Mouse (Mus musculus) megakaryocyte progenitor cell, adult 5-6 weeks (primary cell): Measurements from ENCODE around the gene Cela2a. TPM values are rescaled to one million over a fixed set of nuclear protein-coding genes. Genes with fewer than 3 reads are reported as not detected.
A peak's percentile ranks its signal among the peaks of the same experiment; 100 is the strongest.

Source experiments
- ATAC-seq: replicated peaks from 2 replicates; pipeline ENCODE4 v1.8.0; 2016; ENCODE audit warnings: mild to moderate bottlenecking, moderate TSS enrichment, inconsistent platforms; ENCODE audit not compliant: poor library complexity
- total RNA-seq, 2 experiments: library from RNA; stranded (forward) in 1 of 2; stranded (reverse) in 1 of 2; fragments of 157-497, 149-512 nt in 1 of 2; fragments of 200-1000 nt in 1 of 2; gene quantifications; 2 replicates each; pipeline versions ENCODE4 v1.2.3 to v1.2.4; 2015 to 2017

Gene Cela2a
- total RNA-seq, 2 experiments from 2014 or later: not detected

DNA sequence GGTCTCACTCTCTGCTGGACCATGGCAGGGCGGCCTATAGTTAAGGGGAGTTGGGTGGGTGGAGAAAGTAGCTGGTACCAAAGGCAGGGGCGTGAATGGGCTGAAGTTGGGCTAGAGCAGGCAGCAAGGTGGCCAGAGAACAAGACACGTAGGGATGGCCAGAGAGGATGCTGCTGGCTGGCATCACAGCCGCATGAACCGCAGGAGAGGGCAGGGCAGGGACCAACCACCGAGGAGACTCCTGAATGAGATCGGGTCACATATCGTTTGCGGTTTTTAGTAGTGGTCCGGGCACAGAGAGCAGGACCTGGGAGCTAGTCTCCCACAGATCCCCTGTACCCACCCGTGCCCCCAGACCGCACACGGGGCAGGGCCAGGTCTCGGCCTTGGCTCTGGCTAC lies 33.4 kb upstream of the Cela2a start:
- ATAC-seq: no peak

DNA sequence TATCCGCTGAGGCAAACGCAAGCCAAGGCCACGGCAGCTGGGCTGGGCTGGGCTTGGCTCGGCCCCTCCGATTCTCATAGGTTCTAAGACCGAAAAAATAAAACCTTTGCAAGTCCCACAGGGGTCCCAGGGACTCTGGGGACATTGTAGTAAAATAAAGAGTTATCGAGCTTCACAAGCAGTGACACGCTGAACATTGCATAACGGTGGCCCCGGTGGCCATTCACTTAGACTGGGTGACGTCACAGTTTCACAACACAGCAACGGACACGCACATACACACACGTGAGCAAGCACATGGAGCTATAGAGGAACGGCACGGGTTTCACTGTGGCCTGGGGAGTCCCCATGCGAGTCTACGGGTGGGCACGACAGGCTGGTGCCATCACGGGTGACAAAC lies 32.5 kb upstream of the Cela2a start:
- 0 out of 2 replicates have a peak, but pooled peaks have one; percentile 25 for ATAC-seq

GRCm38 (mm10) chr4:141857422-141857930 lies 31.5 kb upstream of the Cela2a start:
- peak; percentile 84 for ATAC-seq

DNA sequence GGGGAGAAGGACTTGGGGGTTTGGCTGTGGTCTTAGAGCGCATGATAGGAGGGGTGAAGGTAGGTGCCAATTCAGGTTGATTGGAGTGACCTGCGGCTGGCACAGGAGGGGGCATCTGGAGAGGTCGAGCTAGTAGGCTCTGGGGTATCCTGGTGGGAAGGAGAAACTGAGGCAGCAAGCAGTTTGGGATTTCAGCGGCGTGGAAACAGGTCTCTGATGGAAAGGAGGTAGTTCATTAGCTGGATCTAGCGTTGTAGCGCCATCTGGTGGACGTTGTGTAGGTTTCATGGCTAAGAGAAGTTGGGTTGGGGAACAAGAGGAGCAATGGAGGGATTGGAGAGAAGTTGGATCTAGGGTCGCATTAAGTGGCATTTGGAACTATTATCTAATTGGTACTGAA lies 27.5 kb upstream of the Cela2a start:
- peak; percentile 53; the same call in 1 of the 2 replicates for ATAC-seq

DNA sequence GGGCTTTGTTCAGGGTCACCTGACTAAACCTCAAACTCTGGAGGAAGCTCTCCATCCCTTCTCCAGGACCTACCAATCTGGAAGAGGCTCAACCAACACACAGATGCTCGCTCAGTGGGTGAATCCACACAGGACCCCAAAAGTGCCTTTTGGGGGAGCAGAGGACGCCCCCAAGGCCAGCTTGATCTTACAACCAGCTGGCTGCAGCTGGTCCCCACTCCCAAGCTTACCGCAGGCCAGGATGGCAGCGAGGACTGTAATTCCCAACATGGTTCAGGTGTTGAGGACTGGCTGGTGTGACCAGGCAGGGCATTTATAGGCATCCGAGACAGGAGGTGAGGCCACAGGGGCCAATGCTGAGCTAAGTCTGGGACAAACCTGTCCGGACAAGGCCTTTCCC lies 20.0 kb upstream of the Cela2a start, which contains the start of gene Ctrc:
Ctrc (minus strand) TSS at position 361 of the 400 bp plus-strand sequence.
- no peak for ATAC-seq

DNA sequence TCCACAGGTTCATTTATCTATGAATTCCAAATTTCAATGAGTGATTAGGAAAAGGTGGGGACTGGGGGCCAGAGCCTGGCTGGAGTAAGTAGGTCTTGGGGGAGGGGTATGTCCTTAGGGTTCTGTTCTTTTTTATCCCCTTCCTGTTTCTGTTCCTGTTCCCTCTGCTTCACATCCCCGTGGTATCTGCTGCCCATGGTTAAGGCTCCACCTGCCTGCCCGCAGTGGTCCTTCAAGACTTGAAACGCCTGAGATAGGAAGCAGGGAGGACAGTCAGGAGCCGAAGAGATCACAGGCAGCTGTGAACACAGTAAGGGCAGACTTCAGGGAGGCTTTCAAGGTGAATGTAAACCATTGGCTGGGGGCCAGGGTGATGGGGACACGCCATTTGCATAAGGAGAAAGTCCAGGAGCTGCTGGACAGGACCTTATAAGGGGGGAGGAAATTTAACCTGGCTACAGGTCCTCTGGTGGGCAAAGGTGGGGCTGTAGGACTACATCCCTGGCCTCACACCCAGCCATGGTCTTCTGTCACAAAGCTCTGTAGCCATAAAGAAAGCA lies 8.7 kb upstream of the Cela2a start:
- peak; percentile 31; the same call in 1 of the 2 replicates for ATAC-seq

DNA sequence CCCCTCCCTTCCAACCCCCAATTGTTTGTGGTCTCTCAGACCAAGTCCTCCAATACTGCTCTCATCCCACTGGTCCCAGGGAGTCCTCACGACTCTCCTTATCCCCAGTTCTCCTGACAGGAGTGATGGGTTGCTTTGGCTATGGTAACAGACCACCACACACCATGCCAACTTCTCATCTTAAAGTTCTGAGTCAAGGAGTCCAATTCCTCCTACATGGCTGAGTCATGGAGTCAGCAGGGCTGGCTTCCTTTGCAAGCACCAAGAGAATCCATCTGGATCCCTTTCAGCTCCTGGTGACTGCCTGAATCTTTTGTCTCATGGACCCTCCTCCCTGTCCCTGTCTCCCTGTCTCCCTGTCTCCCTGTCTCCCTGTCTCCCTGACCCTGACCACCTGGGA lies 8.0 kb upstream of the Cela2a start:
- ATAC-seq: no peak

GRCm38 (mm10) chr4:141831361-141831760 lies 5.4 kb upstream of the Cela2a start:
- no peak for ATAC-seq

- no peak for ATAC-seq
Observed at GRCm38 (mm10) chr4:141830381-141830780, 4.4 kb upstream of the Cela2a start.

GRCm38 (mm10) chr4:141828177-141828576 lies 2.2 kb upstream of the Cela2a start:
- no peak for ATAC-seq

GRCm38 (mm10) chr4:141827401-141827800 lies 1.4 kb upstream of the Cela2a start:
- ATAC-seq: no peak

- peak; percentile 93 for ATAC-seq
Observed at GRCm38 (mm10) chr4:141822979-141823378, 3.0 kb downstream of the Cela2a start.

DNA sequence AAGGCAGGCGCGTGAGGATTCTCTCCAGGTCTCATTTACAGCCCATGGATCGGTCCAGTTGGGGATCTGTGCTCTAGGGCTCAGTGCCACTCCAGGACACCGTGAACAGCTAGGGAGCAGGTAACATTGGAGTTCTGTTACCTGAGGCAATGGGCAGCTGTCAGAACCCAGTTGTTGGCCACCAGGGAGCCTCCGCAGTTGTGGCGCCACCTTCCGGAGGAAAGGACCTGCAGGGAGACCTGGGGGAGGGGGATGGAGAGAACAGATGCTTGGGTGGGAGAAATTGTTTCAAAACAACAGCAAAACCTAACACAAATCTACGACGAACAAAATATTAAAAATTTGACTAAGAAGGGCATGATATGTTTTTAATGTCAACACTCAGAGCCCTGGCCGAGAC lies 3.9 kb downstream of the Cela2a start:
- peak; percentile 38; the same call in 1 of the 2 replicates for ATAC-seq

DNA sequence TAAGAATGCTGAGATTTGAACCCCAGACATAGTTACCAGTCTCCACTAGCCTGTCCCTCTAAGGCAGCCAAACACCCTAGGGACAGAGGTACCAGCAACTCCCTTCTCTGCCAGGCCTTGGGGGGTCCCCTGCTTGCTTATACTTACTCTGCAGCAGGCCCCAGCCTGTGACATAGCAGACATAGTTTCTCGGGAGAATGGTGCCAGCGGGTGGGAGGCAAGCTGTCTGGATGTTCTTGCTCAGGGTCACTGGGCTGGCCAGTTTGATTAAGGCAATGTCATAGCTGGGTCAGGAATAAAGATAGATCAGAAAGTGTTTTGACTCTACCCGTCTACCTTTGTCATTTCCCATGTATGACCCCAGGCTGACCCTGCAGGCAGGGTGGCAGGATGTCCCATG lies 4.8 kb downstream of the Cela2a start:
- ATAC-seq: no peak

DNA sequence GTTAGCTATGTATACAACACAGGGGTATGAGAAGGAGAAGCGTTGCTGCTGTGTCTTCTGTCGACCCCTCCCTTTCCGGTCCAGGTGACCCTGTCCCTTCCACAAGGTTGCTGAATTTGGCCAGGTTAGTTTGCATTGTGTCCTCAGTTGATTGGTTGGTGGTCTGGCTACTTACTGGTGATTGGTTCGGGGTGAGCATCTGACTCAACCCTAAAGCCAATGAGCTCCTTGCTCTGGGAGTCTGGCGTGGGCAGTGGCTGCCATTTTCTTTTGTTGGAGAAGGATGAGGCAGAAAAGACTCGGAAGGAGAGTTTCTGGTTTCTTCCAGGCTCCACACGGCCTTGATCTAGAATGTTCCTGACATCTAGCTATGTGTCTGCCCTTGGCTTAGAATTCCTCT lies 6.6 kb downstream of the Cela2a start:
- no peak for ATAC-seq

GRCm38 (mm10) chr4:141818861-141819260 lies 7.1 kb downstream of the Cela2a start:
- ATAC-seq: no peak

DNA sequence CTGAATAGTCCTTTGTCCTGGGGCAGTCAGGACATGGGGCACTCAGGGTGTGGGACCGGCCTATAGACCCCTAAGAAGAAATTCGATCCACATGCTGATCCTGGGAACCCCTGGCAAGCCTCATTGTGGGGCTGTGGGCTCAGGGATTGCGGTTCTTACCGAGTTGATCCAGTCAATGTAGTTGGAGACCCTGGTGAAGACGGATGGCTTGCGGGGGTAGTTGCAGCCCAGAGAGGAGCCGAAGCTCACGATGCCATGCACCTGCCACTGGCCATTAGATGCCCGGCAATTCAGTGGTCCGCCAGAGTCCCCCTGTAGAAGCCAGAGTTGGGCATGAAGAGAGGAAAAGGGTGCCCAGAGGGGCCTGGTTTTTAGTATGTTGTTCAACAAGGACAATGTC lies 8.3 kb downstream of the Cela2a start:
- ATAC-seq: no peak

DNA sequence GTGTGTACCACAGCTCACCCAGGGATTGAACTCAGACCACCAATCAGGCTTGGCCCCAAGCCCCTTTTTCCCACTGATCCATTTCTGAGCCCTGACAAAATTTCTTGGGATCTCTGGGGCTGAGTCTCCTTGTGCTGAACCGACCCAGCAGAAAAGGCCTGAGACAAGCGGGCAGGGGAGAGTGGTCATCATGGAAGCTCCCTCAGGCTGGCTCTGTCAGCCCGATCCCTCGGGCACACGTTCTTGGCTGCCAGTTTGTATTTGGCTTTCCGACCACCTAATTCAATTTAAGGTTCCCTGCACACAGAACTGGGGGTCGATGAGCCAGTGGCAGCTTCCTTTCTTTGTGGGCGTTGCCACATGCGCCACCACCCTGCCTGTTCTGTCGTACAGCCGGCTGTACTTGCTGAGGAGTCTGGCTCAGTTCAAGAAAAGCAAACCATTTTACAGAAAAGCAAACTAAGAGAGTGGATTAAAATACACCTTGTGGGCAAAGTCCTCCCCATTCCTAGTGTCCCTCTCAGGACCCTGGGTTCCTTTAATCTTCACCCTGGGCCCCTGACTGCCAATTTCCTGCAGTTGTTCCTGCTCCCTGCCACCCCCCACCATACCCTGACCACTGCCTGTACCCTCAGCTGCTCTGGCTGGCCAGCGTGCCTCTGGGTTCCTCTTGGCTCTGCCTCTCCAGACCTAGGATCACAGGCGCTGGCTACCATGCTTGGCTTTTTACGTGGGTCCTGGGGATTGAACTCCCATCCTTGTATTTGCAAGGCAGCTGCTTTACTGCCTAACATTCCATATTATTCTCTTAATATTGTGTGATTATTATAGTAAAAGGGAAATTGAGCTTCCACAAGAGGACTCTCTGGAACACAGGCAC lies 8.9 kb downstream of the Cela2a start:
- no peak for ATAC-seq

DNA sequence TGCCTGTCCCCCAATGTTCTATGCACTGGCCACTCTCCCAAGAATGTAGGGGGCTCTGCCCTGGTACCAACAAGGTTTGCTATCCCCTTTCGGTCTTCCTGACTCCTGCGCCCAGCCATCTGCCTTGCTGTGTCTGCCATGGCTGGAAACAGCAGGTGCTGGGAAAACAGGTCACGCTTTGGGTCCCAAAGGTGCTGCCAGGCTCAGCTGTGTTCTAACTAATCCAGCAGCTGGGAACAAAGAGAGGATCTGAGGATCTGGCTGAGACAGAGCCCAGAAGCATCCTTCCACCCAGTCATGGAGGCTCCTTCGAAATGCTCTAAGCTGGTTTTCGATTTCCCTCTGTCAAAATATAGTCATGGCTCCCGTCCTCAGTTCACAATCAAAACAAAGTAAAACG lies 9.7 kb downstream of the Cela2a start:
- no peak for ATAC-seq

DNA sequence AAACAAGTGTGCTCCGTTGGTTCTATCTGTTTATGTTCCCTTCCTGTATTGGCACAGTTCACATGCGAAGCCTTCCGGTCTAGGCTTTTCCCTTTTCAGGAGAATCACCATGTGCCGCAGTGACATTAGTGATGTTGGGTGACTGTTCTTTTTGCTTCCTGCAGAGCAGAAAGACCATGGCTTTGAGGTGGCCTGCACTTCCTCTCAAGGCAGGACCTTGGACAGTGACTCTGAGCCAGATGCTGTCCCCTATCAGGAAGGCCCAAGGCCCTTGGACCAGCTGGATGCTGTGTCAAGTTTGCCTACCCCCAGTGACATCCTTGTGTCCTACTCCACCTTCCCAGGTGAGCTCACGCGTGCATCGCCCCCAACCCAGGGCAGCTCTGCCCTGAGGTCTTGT lies 14.6 kb downstream of the Cela2a start:
- no peak for ATAC-seq

GRCm38 (mm10) chr4:141810975-141811374 lies 15.0 kb downstream of the Cela2a start:
- no peak for ATAC-seq

DNA sequence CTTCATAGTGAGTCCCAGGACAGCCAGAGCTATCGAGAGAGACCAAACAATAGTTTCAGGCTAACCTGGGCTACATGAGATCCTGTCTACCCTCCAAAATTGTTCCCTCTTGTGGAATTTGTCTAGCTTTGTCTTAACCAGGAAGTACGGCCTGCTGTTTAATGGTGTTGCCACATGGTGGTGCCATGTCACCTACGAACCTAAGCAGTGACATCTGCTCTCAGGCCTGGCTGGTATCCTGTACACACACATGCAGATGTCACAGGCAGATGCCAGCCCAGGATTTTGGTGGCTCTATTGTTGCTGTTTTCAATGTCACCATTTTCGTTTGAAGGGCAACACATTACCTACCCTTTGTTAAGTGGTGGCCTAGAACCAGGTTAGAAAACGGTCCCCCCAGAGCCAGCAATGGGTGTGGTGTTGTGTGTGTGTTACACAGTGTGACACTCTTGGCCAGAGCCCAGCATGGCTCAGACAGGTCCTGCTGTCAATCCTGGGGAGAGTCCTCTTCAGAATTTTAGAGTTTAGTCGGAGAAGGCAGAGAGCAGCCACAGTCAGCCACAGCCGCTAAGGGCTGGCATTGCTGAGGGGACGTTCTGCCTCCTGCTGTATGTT lies 16.0 kb downstream of the Cela2a start:
- peak; percentile 95 for ATAC-seq
